Mouse (Mus musculus) kidney, embryonic 16.5 days (tissue): Measurements from ENCODE around the gene Amz1. TPM values are rescaled to one million over a fixed set of nuclear protein-coding genes. Genes with fewer than 3 reads are reported as not detected.

Experiments used
- ATAC-seq: fragments of 200-750 bp; cut with Nextera tagmentation; 2 replicates; pipeline ENCODE4 v1.8.0; 2017; ENCODE audit warnings: moderate TSS enrichment; ENCODE audit not compliant: low FRiP score, low TSS enrichment
- H3K27ac ChIP-seq: fragments of 300-500 bp; sonication (generic); 2 replicates; pipeline ENCODE4 v1.5.1; 2014; ENCODE audit warnings: low read length
- H3K27me3 ChIP-seq: fragments of 300-500 bp; sonication (generic); 2 replicates; pipeline ENCODE4 v1.6.1; 2014; ENCODE audit warnings: low read length, control low read depth, mixed read lengths; ENCODE audit not compliant: insufficient read depth
- H3K36me3 ChIP-seq: fragments of 300-500 bp; sonication (generic); 2 replicates; pipeline ENCODE4 v1.6.1; 2014; ENCODE audit warnings: low read length, control low read depth, mixed read lengths; ENCODE audit not compliant: insufficient read depth
- H3K4me1 ChIP-seq: fragments of 300-500 bp; sonication (generic); 2 replicates; pipeline ENCODE4 v1.6.1; 2014; ENCODE audit warnings: low read length, control low read depth, mixed read lengths; ENCODE audit not compliant: insufficient read depth
- H3K4me2 ChIP-seq: fragments of 300-500 bp; sonication (generic); replicated peaks from 2 replicates; pipeline ENCODE4 v1.6.1; 2014; ENCODE audit warnings: low read depth, low read length
- H3K4me3 ChIP-seq: fragments of 300-500 bp; sonication (generic); 2 replicates; pipeline ENCODE4 v1.5.1; 2014; ENCODE audit warnings: mild to moderate bottlenecking, low read length
- H3K9ac ChIP-seq: fragments of 300-500 bp; sonication (generic); replicated peaks from 2 replicates; pipeline ENCODE4 v1.6.1; 2014; ENCODE audit warnings: low read length
- H3K9me3 ChIP-seq: fragments of 300-500 bp; sonication (generic); 2 replicates; pipeline ENCODE4 v1.6.1; 2016; ENCODE audit warnings: low read length, control low read depth
- WGBS: fragments of 180-500 bp; shearing (Covaris S2); extraction: QIAGEN DNeasy Blood & Tissue Kit; methylation state at CpG from one replicate; pipeline ENCODE4 v1.1.7; 2014; 5-methylcytosine and 5-hydroxymethylcytosine counted together
- polyA plus RNA-seq: library from polyadenylated mRNA; unstranded; fragments of >200 nt; fragmentation: Nextera tagmentation; extraction: Ambion mirVana; gene quantifications from 2 replicates; pipeline ENCODE4 v1.2.1, GENCODE M21; 2015

The Amz1 gene
- polyA plus RNA-seq, 1 experiment from 2014 or later, result 1.6 TPM

- Histone ChIP-seq H3K4me2 (no peak overlapping the region), H3K36me3 (no peaks in the 10 kb centered on the region), H3K27me3 (no peaks in the 10 kb centered on the region), H3K9ac (no peak overlapping the region), H3K27ac (peak overlapping the region; percentile 95), H3K9me3 (no peaks in the 10 kb centered on the region), H3K4me1 (peaks cover 53% of the 10 kb centered on the region), H3K4me3 (no peak overlapping the region)
- WGBS, result 41% methylated on average over 5 of the region's 5 CpGs
- no peak for ATAC-seq
Measured at GRCm38 (mm10) chr5:140792233-140792632, 68.3 kb downstream of the Amz1 start.

GRCm38 (mm10) chr5:140794753-140795152, 70.8 kb downstream of the Amz1 start:
- H3K9me3 ChIP-seq, result no peaks in the 10 kb centered on the region
- H3K4me3 ChIP-seq, result no peak overlapping the region
- H3K4me2 ChIP-seq, result no peak overlapping the region
- no peak overlapping the region for H3K9ac ChIP-seq
- H3K27me3 ChIP-seq, result no peaks in the 10 kb centered on the region
- 55% methylated on average over 3 of the region's 3 CpGs for WGBS
- H3K27ac ChIP-seq, result no peak overlapping the region; the same call in 1 of the 2 replicates
- H3K4me1 ChIP-seq, result peaks cover 51% of the 10 kb centered on the region
- no peaks in the 10 kb centered on the region for H3K36me3 ChIP-seq
- no peak for ATAC-seq

- H3K4me2 ChIP-seq, result no peak overlapping the region
- no peak for ATAC-seq
- H3K9ac ChIP-seq, result no peak overlapping the region
- no peak overlapping the region; the same call in 1 of the 2 replicates for H3K27ac ChIP-seq
- no peaks in the 10 kb centered on the region for H3K9me3 ChIP-seq
- H3K27me3 ChIP-seq, result no peaks in the 10 kb centered on the region
- WGBS, result 56% methylated on average over 2 of the region's 2 CpGs
- H3K4me3 ChIP-seq, result no peak overlapping the region
- peaks cover 46% of the 10 kb centered on the region for H3K4me1 ChIP-seq
- H3K36me3 ChIP-seq, result no peaks in the 10 kb centered on the region
Measured at GRCm38 (mm10) chr5:140795176-140795575, 71.2 kb downstream of the Amz1 start.

GRCm38 (mm10) chr5:140796051-140796450, 72.1 kb downstream of the Amz1 start:
- Histone ChIP-seq H3K27ac (no peak overlapping the region), H3K27me3 (no peaks in the 10 kb centered on the region)
- 66% methylated on average over 3 of the region's 3 CpGs for WGBS

GRCm38 (mm10) chr5:140798158-140798557, 74.2 kb downstream of the Amz1 start:
- no peaks in the 10 kb centered on the region for H3K36me3 ChIP-seq
- H3K4me2 ChIP-seq, result no peak overlapping the region
- H3K4me3 ChIP-seq, result no peak overlapping the region
- no peaks in the 10 kb centered on the region for H3K27me3 ChIP-seq
- no peak overlapping the region for H3K9ac ChIP-seq
- H3K27ac ChIP-seq, result 0 out of 2 replicates have a peak overlapping the region, but pooled peaks have one; percentile 13
- peaks cover 20% of the 10 kb centered on the region for H3K4me1 ChIP-seq
- no peak for ATAC-seq
- H3K9me3 ChIP-seq, result no peaks in the 10 kb centered on the region
- 80% methylated on average over 7 of the region's 7 CpGs for WGBS

More at GRCm38 (mm10) chr5:140796051-140796450, 72.1 kb downstream of the Amz1 start:
- Histone ChIP-seq H3K4me3 (no peak overlapping the region), H3K9me3 (no peaks in the 10 kb centered on the region), H3K4me2 (no peak overlapping the region), H3K4me1 (peaks cover 38% of the 10 kb centered on the region), H3K36me3 (no peaks in the 10 kb centered on the region), H3K9ac (no peak overlapping the region)
- no peak for ATAC-seq

- peaks cover 20% of the 10 kb centered on the region for H3K4me1 ChIP-seq
- H3K27ac ChIP-seq, result no peak overlapping the region
- H3K4me3 ChIP-seq, result no peak overlapping the region
- no peaks in the 10 kb centered on the region for H3K27me3 ChIP-seq
- H3K4me2 ChIP-seq, result no peak overlapping the region
- WGBS, result 71% methylated on average over 5 of the region's 5 CpGs
- no peaks in the 10 kb centered on the region for H3K36me3 ChIP-seq
- ATAC-seq, result no peak
- H3K9ac ChIP-seq, result no peak overlapping the region
- H3K9me3 ChIP-seq, result no peaks in the 10 kb centered on the region
Measured at GRCm38 (mm10) chr5:140798775-140799174, 74.8 kb downstream of the Amz1 start.

- no peak for ATAC-seq
- WGBS, result 66% methylated on average over 2 of the region's 2 CpGs
Measured at GRCm38 (mm10) chr5:140799190-140799589, 75.3 kb downstream of the Amz1 start.

GRCm38 (mm10) chr5:140800288-140800923, 76.5 kb downstream of the Amz1 start:
- Histone ChIP-seq H3K9ac (no peak overlapping the region), H3K36me3 (no peaks in the 10 kb centered on the region), H3K27ac (no peak overlapping the region), H3K4me3 (no peak overlapping the region), H3K9me3 (no peaks in the 10 kb centered on the region), H3K27me3 (no peaks in the 10 kb centered on the region), H3K4me1 (peaks cover 13% of the 10 kb centered on the region; the same call in 1 of the 2 replicates), H3K4me2 (no peak overlapping the region)
- ATAC-seq, result no peak
- 82% methylated on average over 6 of the region's 6 CpGs for WGBS

More at GRCm38 (mm10) chr5:140799190-140799589, 75.3 kb downstream of the Amz1 start:
- H3K4me3 ChIP-seq, result no peak overlapping the region
- H3K9me3 ChIP-seq, result no peaks in the 10 kb centered on the region
- no peak overlapping the region for H3K4me2 ChIP-seq
- H3K27me3 ChIP-seq, result no peaks in the 10 kb centered on the region
- H3K36me3 ChIP-seq, result no peaks in the 10 kb centered on the region
- H3K27ac ChIP-seq, result no peak overlapping the region
- no peak overlapping the region for H3K9ac ChIP-seq
- H3K4me1 ChIP-seq, result peaks cover 20% of the 10 kb centered on the region

GRCm38 (mm10) chr5:140801782-140802181, 77.9 kb downstream of the Amz1 start:
- H3K9ac ChIP-seq, result no peak overlapping the region
- no peaks in the 10 kb centered on the region for H3K27me3 ChIP-seq
- H3K36me3 ChIP-seq, result no peaks in the 10 kb centered on the region
- ATAC-seq, result no peak
- H3K27ac ChIP-seq, result no peak overlapping the region
- no peak overlapping the region for H3K4me3 ChIP-seq
- WGBS, result 85% methylated on average over 5 of the region's 5 CpGs
- H3K4me2 ChIP-seq, result no peak overlapping the region
- H3K9me3 ChIP-seq, result no peaks in the 10 kb centered on the region
- H3K4me1 ChIP-seq, result peaks cover 9% of the 10 kb centered on the region; the same call in 1 of the 2 replicates

GRCm38 (mm10) chr5:140806252-140806651, 82.3 kb downstream of the Amz1 start:
- ATAC-seq, result no peak
- no peak overlapping the region for H3K27ac ChIP-seq
- H3K4me3 ChIP-seq, result no peak overlapping the region
- H3K36me3 ChIP-seq, result no peaks in the 10 kb centered on the region
- peaks cover 19% of the 10 kb centered on the region for H3K4me1 ChIP-seq
- no peak overlapping the region for H3K9ac ChIP-seq
- 79% methylated on average over 2 of the region's 2 CpGs for WGBS
- no peaks in the 10 kb centered on the region for H3K27me3 ChIP-seq
- H3K4me2 ChIP-seq, result no peak overlapping the region
- no peaks in the 10 kb centered on the region for H3K9me3 ChIP-seq
